Mouse (Mus musculus) hindbrain, embryonic 16.5 days (tissue): ENCODE results near the gene Ccdc85b. TPM values are rescaled to one million over a fixed set of nuclear protein-coding genes. Genes with fewer than 3 reads are reported as not detected.

Experiments used
- ATAC-seq: fragments of 200-750 bp; cut with Nextera tagmentation; 2 replicates; pipeline ENCODE4 v1.8.0; 2017; ENCODE audit warnings: moderate TSS enrichment, moderate library complexity
- H3K27ac ChIP-seq: fragments of 300-500 bp; sonication (generic); 2 replicates; pipeline ENCODE4 v1.5.1; 2014; ENCODE audit warnings: low read depth, mild to moderate bottlenecking, control low read depth, low read length, moderate library complexity
- H3K27me3 ChIP-seq: fragments of 300-500 bp; sonication (generic); replicated peaks from 2 replicates; pipeline ENCODE4 v1.6.1; 2014; ENCODE audit warnings: low read length; ENCODE audit not compliant: control insufficient read depth, insufficient read depth
- H3K36me3 ChIP-seq: fragments of 300-500 bp; sonication (generic); 2 replicates; pipeline ENCODE4 v1.6.1; 2014; ENCODE audit warnings: mild to moderate bottlenecking, low read length, moderate library complexity, mixed read lengths; ENCODE audit not compliant: control insufficient read depth, insufficient read depth
- H3K4me1 ChIP-seq: fragments of 300-500 bp; sonication (generic); 2 replicates; pipeline ENCODE4 v1.6.1; 2014; ENCODE audit warnings: low read depth, low read length; ENCODE audit not compliant: control insufficient read depth, insufficient read depth
- H3K4me2 ChIP-seq: fragments of 300-500 bp; sonication (generic); 2 replicates; pipeline ENCODE4 v1.6.1; 2014; ENCODE audit warnings: mild to moderate bottlenecking, low read length, control low read depth, moderate library complexity
- H3K4me3 ChIP-seq: fragments of 300-500 bp; sonication (generic); 2 replicates; pipeline ENCODE4 v1.5.1; 2014; ENCODE audit warnings: mild to moderate bottlenecking, low read length, control low read depth, moderate library complexity
- H3K9ac ChIP-seq: fragments of 300-500 bp; sonication (generic); 2 replicates; pipeline ENCODE4 v1.6.1; 2014; ENCODE audit warnings: low read depth, mild to moderate bottlenecking, control low read depth, low read length, moderate library complexity
- H3K9me3 ChIP-seq: fragments of 300-500 bp; sonication (generic); 2 replicates; pipeline ENCODE4 v1.6.1; 2014; ENCODE audit warnings: mild to moderate bottlenecking, low read length, moderate library complexity; ENCODE audit not compliant: control insufficient read depth
- WGBS: fragments of 180-500 bp; shearing (Covaris S2); extraction: QIAGEN DNeasy Blood & Tissue Kit; methylation state at CpG from one replicate; pipeline ENCODE4 v1.1.7; 2014; 5-methylcytosine and 5-hydroxymethylcytosine counted together
- polyA plus RNA-seq: library from polyadenylated mRNA; unstranded; fragments of >200 nt; fragmentation: Nextera tagmentation; extraction: Ambion mirVana; gene quantifications from 2 replicates; pipeline ENCODE4 v1.2.1, GENCODE M21; 2015

The Ccdc85b gene
- polyA plus RNA-seq, 1 experiment from 2014 or later, result 12.4 TPM

GRCm38 (mm10) chr19:5485371-5485770, 27.7 kb upstream of the Ccdc85b start:
- no peak for ATAC-seq
- Histone ChIP-seq H3K4me2 (no peak overlapping the region), H3K9ac (no peak overlapping the region), H3K4me1 (peaks cover 15% of the 10 kb centered on the region), H3K4me3 (no peak overlapping the region), H3K27me3 (no peaks in the 10 kb centered on the region), H3K36me3 (peaks cover 21% of the 10 kb centered on the region), H3K27ac (no peak overlapping the region), H3K9me3 (no peaks in the 10 kb centered on the region)
- 90% methylated on average over 8 of the region's 8 CpGs for WGBS

- Histone ChIP-seq H3K9ac (no peak overlapping the region), H3K4me2 (no peak overlapping the region), H3K36me3 (peaks cover 21% of the 10 kb centered on the region), H3K9me3 (no peaks in the 10 kb centered on the region), H3K4me3 (no peak overlapping the region), H3K27ac (no peak overlapping the region), H3K4me1 (peaks cover 13% of the 10 kb centered on the region), H3K27me3 (no peaks in the 10 kb centered on the region)
- 97% methylated on average over 5 of the region's 5 CpGs for WGBS
- no peak for ATAC-seq
Measured at GRCm38 (mm10) chr19:5484496-5484895, 26.8 kb upstream of the Ccdc85b start.

DNA sequence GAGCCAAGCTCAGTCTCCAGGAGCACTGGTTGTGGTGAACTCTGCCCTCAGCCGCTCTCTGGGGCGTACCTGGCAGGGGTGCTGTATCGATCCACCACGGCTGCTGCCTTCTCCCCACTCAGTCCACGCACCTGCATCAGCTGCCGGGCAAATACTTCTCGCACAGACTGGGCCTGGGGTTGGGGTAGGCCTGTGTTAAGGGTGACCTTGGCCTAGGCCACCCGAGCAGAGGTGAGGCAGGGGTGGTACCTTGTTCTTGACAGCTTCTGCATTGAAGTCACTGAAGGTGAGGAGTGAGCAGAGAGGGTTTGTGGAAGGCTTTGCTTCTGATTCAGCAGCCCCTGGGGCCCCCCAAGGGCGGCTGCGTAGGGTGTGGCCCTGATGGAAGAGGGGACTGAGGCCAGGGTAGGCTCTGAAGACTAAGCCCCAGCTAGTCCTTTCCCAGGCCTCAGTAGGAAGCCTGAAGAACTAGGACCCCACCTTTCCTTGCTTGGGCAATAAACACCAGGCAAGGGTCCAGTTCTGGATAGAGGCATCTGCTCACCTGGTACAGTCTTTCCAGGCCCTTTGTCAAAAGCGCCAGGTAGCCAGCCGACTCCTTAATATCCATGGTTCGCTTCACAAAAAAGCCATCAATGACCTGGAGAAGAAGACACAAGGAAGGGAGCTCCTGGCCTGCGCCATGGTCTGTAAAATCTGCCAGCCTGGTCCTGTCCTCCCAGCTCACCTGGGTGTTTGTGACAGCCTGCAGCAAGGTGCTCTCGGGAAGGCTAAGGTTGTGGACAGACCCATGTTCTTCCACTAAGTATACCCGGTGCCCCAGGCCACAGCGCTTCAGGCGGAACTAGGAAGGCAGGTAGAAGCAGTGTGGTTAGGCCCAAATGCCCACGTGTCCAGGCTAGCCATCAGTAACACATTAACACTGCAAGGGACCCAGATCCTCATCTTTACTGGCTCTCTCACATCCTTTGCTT, 26.0 kb upstream of the Ccdc85b start:
- ATAC-seq, result no peak
- Histone ChIP-seq H3K4me2 (no peak overlapping the region), H3K27me3 (no peaks in the 10 kb centered on the region), H3K27ac (no peak overlapping the region), H3K36me3 (peaks cover 21% of the 10 kb centered on the region), H3K9ac (no peak overlapping the region), H3K4me3 (no peak overlapping the region), H3K9me3 (no peaks in the 10 kb centered on the region), H3K4me1 (peaks cover 10% of the 10 kb centered on the region)
- 95% methylated on average over 19 of the region's 19 CpGs for WGBS

GRCm38 (mm10) chr19:5481398-5481797, 23.7 kb upstream of the Ccdc85b start:
- H3K4me1 ChIP-seq, result no peaks in the 10 kb centered on the region
- H3K36me3 ChIP-seq, result peaks cover 21% of the 10 kb centered on the region
- no peaks in the 10 kb centered on the region for H3K9me3 ChIP-seq
- 92% methylated on average over 10 of the region's 10 CpGs for WGBS
- ATAC-seq, result no peak
- H3K4me3 ChIP-seq, result no peak overlapping the region
- no peak overlapping the region for H3K4me2 ChIP-seq
- H3K27me3 ChIP-seq, result no peaks in the 10 kb centered on the region
- H3K9ac ChIP-seq, result no peak overlapping the region
- H3K27ac ChIP-seq, result no peak overlapping the region

DNA sequence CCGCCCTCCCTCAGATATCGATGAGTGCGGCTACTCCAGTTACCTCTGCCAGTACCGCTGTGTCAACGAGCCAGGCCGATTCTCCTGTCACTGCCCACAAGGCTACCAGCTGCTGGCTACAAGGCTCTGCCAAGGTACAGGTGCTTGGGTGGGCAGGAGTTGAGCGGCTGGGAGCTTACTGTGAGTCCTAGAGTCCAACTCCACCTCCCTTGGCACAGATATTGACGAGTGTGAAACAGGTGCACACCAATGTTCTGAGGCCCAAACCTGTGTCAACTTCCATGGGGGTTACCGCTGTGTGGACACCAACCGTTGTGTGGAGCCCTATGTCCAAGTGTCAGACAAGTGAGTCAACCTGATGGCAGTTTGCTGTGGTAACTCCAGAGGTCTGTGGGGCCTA, 22.3 kb upstream of the Ccdc85b start:
- Histone ChIP-seq H3K9ac (no peak overlapping the region), H3K4me1 (peaks cover 12% of the 10 kb centered on the region), H3K9me3 (no peaks in the 10 kb centered on the region), H3K4me3 (no peak overlapping the region), H3K4me2 (no peak overlapping the region), H3K36me3 (peaks cover 12% of the 10 kb centered on the region), H3K27me3 (no peaks in the 10 kb centered on the region), H3K27ac (no peak overlapping the region)
- WGBS, result 94% methylated on average over 10 of the region's 10 CpGs
- ATAC-seq, result no peak

GRCm38 (mm10) chr19:5477668-5478300, 20.1 kb upstream of the Ccdc85b start:
- H3K4me2 ChIP-seq, result no peak overlapping the region
- ATAC-seq, result no peak
- WGBS, result 89% methylated on average over 18 of the region's 18 CpGs

DNA sequence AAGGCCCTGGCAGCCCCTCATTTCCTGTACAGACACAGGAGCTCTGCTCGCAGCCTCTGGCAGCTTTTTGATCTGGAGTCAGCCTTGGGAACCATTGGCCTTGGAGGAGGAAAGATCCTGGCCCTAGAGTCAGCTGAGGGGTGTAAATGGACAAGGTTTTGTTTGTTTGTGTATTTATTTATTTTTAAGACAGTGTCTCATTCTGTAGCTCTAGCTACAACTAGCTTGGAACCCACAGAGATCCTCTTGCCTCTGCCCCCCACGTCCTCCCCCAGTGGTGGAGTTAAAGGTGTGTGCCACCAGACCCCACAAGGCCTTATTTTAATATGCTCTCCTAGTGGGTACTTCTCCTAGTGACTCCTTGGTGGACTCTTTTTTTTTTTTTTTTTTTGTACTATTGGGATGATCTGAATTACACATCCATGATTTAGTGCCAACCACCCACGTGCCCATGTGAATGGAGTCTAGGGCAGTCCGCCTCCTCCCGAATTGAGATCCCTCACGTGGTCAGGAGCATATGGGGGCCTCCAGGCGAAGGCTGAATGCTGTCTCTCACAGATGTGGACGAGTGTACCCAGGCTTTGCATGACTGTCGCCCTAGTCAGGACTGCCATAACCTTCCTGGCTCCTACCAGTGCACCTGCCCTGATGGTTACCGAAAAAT, 19.4 kb upstream of the Ccdc85b start:
- no peak overlapping the region for H3K9ac ChIP-seq
- ATAC-seq, result no peak
- 84% methylated on average over 10 of the region's 10 CpGs for WGBS
- no peak overlapping the region for H3K4me3 ChIP-seq
- no peaks in the 10 kb centered on the region; the same call in 1 of the 2 replicates for H3K36me3 ChIP-seq
- no peak overlapping the region for H3K4me2 ChIP-seq
- H3K27ac ChIP-seq, result no peak overlapping the region
- H3K4me1 ChIP-seq, result peaks cover 20% of the 10 kb centered on the region
- H3K27me3 ChIP-seq, result no peaks in the 10 kb centered on the region
- H3K9me3 ChIP-seq, result no peaks in the 10 kb centered on the region

More at GRCm38 (mm10) chr19:5477668-5478300, 20.1 kb upstream of the Ccdc85b start:
- Histone ChIP-seq H3K36me3 (peaks cover under 1% of the 10 kb centered on the region; the same call in 1 of the 2 replicates), H3K27me3 (no peaks in the 10 kb centered on the region), H3K4me3 (no peak overlapping the region), H3K9me3 (no peaks in the 10 kb centered on the region), H3K4me1 (peaks cover 20% of the 10 kb centered on the region), H3K27ac (no peak overlapping the region), H3K9ac (no peak overlapping the region)

GRCm38 (mm10) chr19:5475069-5475714, 17.5 kb upstream of the Ccdc85b start:
- H3K9me3 ChIP-seq, result no peaks in the 10 kb centered on the region
- H3K27ac ChIP-seq, result peak overlapping the region; percentile 72
- H3K27me3 ChIP-seq, result no peaks in the 10 kb centered on the region
- H3K36me3 ChIP-seq, result no peaks in the 10 kb centered on the region
- WGBS, result 17% methylated on average over 13 of the region's 13 CpGs
- H3K4me3 ChIP-seq, result peak overlapping the region; percentile 67
- H3K9ac ChIP-seq, result peak overlapping the region; percentile 85
- peaks cover 20% of the 10 kb centered on the region for H3K4me1 ChIP-seq
- H3K4me2 ChIP-seq, result peak overlapping the region; percentile 99
- ATAC-seq, result no peak; the same call in none of the 2 replicates
